Mouse (Mus musculus) megakaryocyte, embryonic 14.5 days (primary cell): ENCODE measurements around the gene Rtn4r.

Source experiments
- FLI1 ChIP-seq: IDR thresholded peaks from 2 replicates; pipeline ENCODE4 v1.6.1; 2012; ENCODE audit warnings: low read length, inconsistent platforms, mixed read lengths
- GATA1 ChIP-seq: IDR thresholded peaks from 3 replicates; pipeline ENCODE4 v1.6.1; 2012; ENCODE audit warnings: mixed read lengths, low read length, inconsistent platforms, borderline replicate concordance

DNA sequence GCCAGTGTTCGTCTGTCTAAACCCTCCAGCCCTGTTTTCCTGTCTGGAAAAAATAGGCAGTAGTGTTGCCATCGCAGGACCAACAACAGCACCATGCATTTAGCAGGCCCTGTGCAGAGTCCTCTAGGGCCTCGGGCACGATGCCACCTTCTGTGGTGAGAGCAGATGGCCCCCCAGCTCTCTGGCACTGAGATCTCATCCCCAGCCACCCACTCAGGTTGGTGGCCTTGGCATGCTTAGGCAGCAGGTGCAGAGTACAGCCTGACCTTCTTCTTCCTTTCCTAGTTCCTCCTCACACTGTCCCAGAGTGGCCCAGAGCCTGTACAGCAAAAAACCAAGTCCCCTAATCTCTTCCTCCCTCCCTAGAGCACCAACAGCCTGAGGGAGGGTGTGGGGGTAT lies 3.4 kb upstream of the Rtn4r start:
- no peak for TF ChIP-seq GATA1
- no peak for TF ChIP-seq FLI1
